Mouse (Mus musculus): Measurements from ENCODE around the gene Lypd4. TPM values are rescaled to one million over a fixed set of nuclear protein-coding genes. Genes with fewer than 3 reads are reported as not detected.
"Not testable (repeated sequence)": the region's sequence is repeated elsewhere in the genome, so short reads cannot be mapped to it uniquely, and the experiment has no call there.

Gene Lypd4
- polyA plus RNA-seq, 1 experiment = not detected

GRCm38 (mm10) chr7:24845181-24845580 is 24.6 kb downstream of the Lypd4 start:
- TF ChIP-seq POLR2AphosphoS2 (IDR thresholded peaks at IDR 0.05; ENCODE audit: insufficient read length, low read depth) (no peak), REST (IDR thresholded peaks at IDR 0.05; ENCODE audit: insufficient read depth, insufficient read length) (no peak), USF1 (IDR thresholded peaks at IDR 0.05; ENCODE audit: low read depth) (no peak), CEBPB (IDR thresholded peaks at IDR 0.05; ENCODE audit: insufficient read depth, poor library complexity, severe bottlenecking) (no peak), SRF (IDR thresholded peaks at IDR 0.05; ENCODE audit: control insufficient read depth, insufficient read length, low read depth) (no peak), TCF3 (IDR thresholded peaks at IDR 0.05; ENCODE audit: insufficient read length, low read depth) (no peak), TCF12 (IDR thresholded peaks at IDR 0.05; ENCODE audit: insufficient read depth, poor library complexity, severe bottlenecking) (no peak), MAX (IDR thresholded peaks at IDR 0.05; ENCODE audit: low read depth) (no peak)
- Histone ChIP-seq H3K27me3 (ENCODE audit: control insufficient read depth, insufficient read depth, insufficient read length) (no peaks in the 10 kb centered on the region), H3K4me2 (ENCODE audit: low read depth) (no peak overlapping the region), H3ac (ENCODE audit: control insufficient read depth, insufficient read length) (no peak overlapping the region), H3K79me2 (ENCODE audit: control insufficient read depth, insufficient read depth) (no peaks in the 10 kb centered on the region), H3K4me3 (no peak overlapping the region), H3K36me3 (ENCODE audit: control insufficient read depth, insufficient read depth) (no peaks in the 10 kb centered on the region)

DNA sequence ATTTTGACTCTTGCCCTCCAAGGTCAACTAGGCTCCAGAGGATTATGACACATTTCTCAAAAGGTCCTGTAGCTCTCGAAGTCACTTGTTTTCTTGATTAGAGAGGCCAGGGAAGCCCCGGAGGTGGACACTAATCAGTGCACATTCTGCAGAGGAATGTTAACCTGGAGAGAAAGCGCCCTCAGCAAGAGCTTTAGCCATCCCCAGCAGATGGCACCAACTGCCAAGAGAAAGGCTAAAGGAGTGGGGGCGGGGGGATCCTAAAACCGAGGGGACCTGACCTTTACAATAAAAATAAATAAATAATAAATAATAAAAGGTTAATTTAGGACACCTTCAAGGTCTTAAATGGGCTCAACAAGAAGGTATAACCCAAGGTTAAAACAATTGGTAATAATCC is 25.6 kb downstream of the Lypd4 start:
- no peaks in the 10 kb centered on the region for H3K27me3 ChIP-seq (ENCODE audit: control insufficient read depth, insufficient read depth, insufficient read length)
- H3ac ChIP-seq (ENCODE audit: control insufficient read depth, insufficient read length) = no peak overlapping the region
- no peaks in the 10 kb centered on the region for H3K79me2 ChIP-seq (ENCODE audit: control insufficient read depth, insufficient read depth)
- H3K4me3 ChIP-seq = no peak overlapping the region
- H3K4me2 ChIP-seq (ENCODE audit: low read depth) = no peak overlapping the region
- TF ChIP-seq SRF (IDR thresholded peaks at IDR 0.05; ENCODE audit: control insufficient read depth, insufficient read length, low read depth) (no peak), MYOG (IDR thresholded peaks at IDR 0.05; ENCODE audit: control insufficient read depth in 1 of 3, insufficient read depth in 1 of 3, insufficient read length in 2 of 3, low read depth in 2 of 3) (no peak), MYOD1 (IDR thresholded peaks at IDR 0.05; ENCODE audit: control insufficient read depth in 1 of 3, insufficient read length in 2 of 3, low read depth in 2 of 3) (no peak), E2F4 (IDR thresholded peaks at IDR 0.05; ENCODE audit: insufficient read depth) (no peak), TCF12 (IDR thresholded peaks at IDR 0.05; ENCODE audit: insufficient read depth, poor library complexity, severe bottlenecking) (no peak), CEBPB (IDR thresholded peaks at IDR 0.05; ENCODE audit: insufficient read depth, poor library complexity, severe bottlenecking) (no peak), USF1 (IDR thresholded peaks at IDR 0.05; ENCODE audit: low read depth) (no peak), MAX (IDR thresholded peaks at IDR 0.05; ENCODE audit: low read depth) (no peak), POLR2AphosphoS2 (IDR thresholded peaks at IDR 0.05; ENCODE audit: insufficient read length, low read depth) (no peak), REST (IDR thresholded peaks at IDR 0.05; ENCODE audit: insufficient read depth, insufficient read length) (no peak), POLR2A (IDR thresholded peaks at IDR 0.05; ENCODE audit: insufficient read length, low read depth) (no peak), TCF3 (IDR thresholded peaks at IDR 0.05; ENCODE audit: insufficient read length, low read depth) (no peak)
- no peaks in the 10 kb centered on the region for H3K36me3 ChIP-seq (ENCODE audit: control insufficient read depth, insufficient read depth)

GRCm38 (mm10) chr7:24841009-24841408 is 28.7 kb downstream of the Lypd4 start:
- no peak overlapping the region for H3K4me2 ChIP-seq (ENCODE audit: low read depth)
- H3ac ChIP-seq (ENCODE audit: control insufficient read depth, insufficient read length) = no peak overlapping the region
- H3K36me3 ChIP-seq (ENCODE audit: control insufficient read depth, insufficient read depth) = no peaks in the 10 kb centered on the region
- H3K79me2 ChIP-seq (ENCODE audit: control insufficient read depth, insufficient read depth) = no peaks in the 10 kb centered on the region
- H3K4me3 ChIP-seq = no peak overlapping the region
- peak; percentile 30 to 79 (median 75) for TF ChIP-seq MYOD1 (IDR thresholded peaks at IDR 0.05; ENCODE audit: control insufficient read depth in 1 of 3, insufficient read length in 2 of 3, low read depth in 2 of 3)
- TF ChIP-seq POLR2AphosphoS2 (IDR thresholded peaks at IDR 0.05; ENCODE audit: insufficient read length, low read depth) = no peak
- H3K27me3 ChIP-seq (ENCODE audit: control insufficient read depth, insufficient read depth, insufficient read length) = no peaks in the 10 kb centered on the region

DNA sequence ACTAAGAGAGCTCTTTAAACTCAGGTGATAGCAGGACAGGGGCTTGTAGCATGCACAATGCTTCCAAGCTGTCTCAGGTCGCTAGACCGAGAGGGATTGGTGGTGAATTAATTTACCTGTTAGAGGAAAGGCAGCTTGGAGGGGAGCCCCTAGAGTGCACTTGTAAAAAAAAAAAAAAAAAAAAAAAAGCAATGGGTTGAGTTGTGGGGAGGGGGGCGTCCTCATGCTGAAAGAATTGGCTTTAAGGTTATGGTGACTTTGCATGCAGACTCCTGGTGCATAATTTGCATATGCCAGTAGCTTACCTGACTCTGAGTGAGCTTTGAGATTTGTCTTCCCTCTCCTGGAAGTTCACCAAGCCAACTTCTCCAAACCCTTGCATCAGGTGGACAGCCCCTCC is 29.4 kb downstream of the Lypd4 start:
- H3K79me2 ChIP-seq (ENCODE audit: control insufficient read depth, insufficient read depth) = no peaks in the 10 kb centered on the region
- H3K36me3 ChIP-seq (ENCODE audit: control insufficient read depth, insufficient read depth) = no peaks in the 10 kb centered on the region
- no peak overlapping the region for H3K4me3 ChIP-seq
- H3ac ChIP-seq (ENCODE audit: control insufficient read depth, insufficient read length) = no peak overlapping the region
- H3K4me2 ChIP-seq (ENCODE audit: low read depth) = no peak overlapping the region
- no peak for TF ChIP-seq TCF3 (IDR thresholded peaks at IDR 0.05; ENCODE audit: insufficient read length, low read depth)
- no peak for TF ChIP-seq E2F4 (IDR thresholded peaks at IDR 0.05; ENCODE audit: insufficient read depth)
- no peak for TF ChIP-seq REST (IDR thresholded peaks at IDR 0.05; ENCODE audit: insufficient read depth, insufficient read length)
- TF ChIP-seq POLR2AphosphoS2 (IDR thresholded peaks at IDR 0.05; ENCODE audit: insufficient read length, low read depth) = no peak
- TF ChIP-seq MAX (IDR thresholded peaks at IDR 0.05; ENCODE audit: low read depth) = no peak
- no peak for TF ChIP-seq TCF12 (IDR thresholded peaks at IDR 0.05; ENCODE audit: insufficient read depth, poor library complexity, severe bottlenecking)
- no peak for TF ChIP-seq USF1 (IDR thresholded peaks at IDR 0.05; ENCODE audit: low read depth)
- no peak for TF ChIP-seq CEBPB (IDR thresholded peaks at IDR 0.05; ENCODE audit: insufficient read depth, poor library complexity, severe bottlenecking)
- H3K27me3 ChIP-seq (ENCODE audit: control insufficient read depth, insufficient read depth, insufficient read length) = no peaks in the 10 kb centered on the region

GRCm38 (mm10) chr7:24839410-24839808 is 30.3 kb downstream of the Lypd4 start:
- H3K36me3 ChIP-seq (ENCODE audit: control insufficient read depth, insufficient read depth) = no peaks in the 10 kb centered on the region
- H3ac ChIP-seq (ENCODE audit: control insufficient read depth, insufficient read length) = no peak overlapping the region
- no peak overlapping the region for H3K4me3 ChIP-seq
- no peaks in the 10 kb centered on the region for H3K79me2 ChIP-seq (ENCODE audit: control insufficient read depth, insufficient read depth)
- no peak overlapping the region for H3K4me2 ChIP-seq (ENCODE audit: low read depth)
- H3K27me3 ChIP-seq (ENCODE audit: control insufficient read depth, insufficient read depth, insufficient read length) = no peaks in the 10 kb centered on the region
- TF ChIP-seq TCF12 (IDR thresholded peaks at IDR 0.05; ENCODE audit: insufficient read depth, poor library complexity, severe bottlenecking) (no peak), POLR2A (IDR thresholded peaks at IDR 0.05; ENCODE audit: insufficient read length, low read depth) (no peak), USF1 (IDR thresholded peaks at IDR 0.05; ENCODE audit: low read depth) (no peak), E2F4 (IDR thresholded peaks at IDR 0.05; ENCODE audit: insufficient read depth) (no peak), TCF3 (IDR thresholded peaks at IDR 0.05; ENCODE audit: insufficient read length, low read depth) (no peak), MYOG (IDR thresholded peaks at IDR 0.05; ENCODE audit: control insufficient read depth in 1 of 3, insufficient read depth in 1 of 3, insufficient read length in 2 of 3, low read depth in 2 of 3) (no peak), POLR2AphosphoS2 (IDR thresholded peaks at IDR 0.05; ENCODE audit: insufficient read length, low read depth) (no peak), MYOD1 (IDR thresholded peaks at IDR 0.05; ENCODE audit: control insufficient read depth in 1 of 3, insufficient read length in 2 of 3, low read depth in 2 of 3) (no peak), REST (IDR thresholded peaks at IDR 0.05; ENCODE audit: insufficient read depth, insufficient read length) (no peak), CEBPB (IDR thresholded peaks at IDR 0.05; ENCODE audit: insufficient read depth, poor library complexity, severe bottlenecking) (no peak)

DNA sequence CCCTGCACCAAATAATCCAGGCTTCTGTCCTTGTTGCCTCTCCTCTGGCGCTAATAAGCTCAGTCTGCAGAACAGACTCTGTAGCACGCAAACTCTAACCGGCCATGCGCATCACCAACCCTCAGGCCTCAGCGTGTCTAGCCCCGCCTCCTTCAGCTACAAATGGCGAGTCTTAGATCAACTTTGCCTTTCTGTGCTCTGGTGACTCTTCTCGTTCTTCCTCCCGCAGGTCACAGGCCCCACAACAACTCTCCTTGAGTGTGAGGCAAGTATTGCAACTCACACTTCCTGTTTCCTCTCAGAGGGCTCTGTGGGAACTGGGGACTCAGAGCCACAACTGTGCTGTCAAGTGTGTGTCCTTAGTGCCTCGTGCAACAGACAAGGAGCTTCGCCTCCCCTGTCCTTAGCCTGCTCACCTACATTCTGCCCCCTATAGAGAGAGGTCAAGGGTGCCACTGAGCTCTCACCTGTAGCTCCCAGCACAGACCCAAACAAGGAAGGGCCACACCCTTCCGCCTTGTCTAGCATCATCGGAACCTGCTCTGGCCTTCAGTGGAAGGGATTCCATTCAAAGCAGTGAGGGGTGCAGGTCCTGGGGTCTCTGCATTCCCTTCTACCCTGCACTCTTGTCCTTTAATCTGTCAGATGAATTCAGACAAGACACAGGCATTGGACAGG is 30.9 kb downstream of the Lypd4 start:
- H3K4me2 ChIP-seq (ENCODE audit: low read depth); H3K36me3 ChIP-seq (ENCODE audit: control insufficient read depth, insufficient read depth); H3ac ChIP-seq (ENCODE audit: control insufficient read depth, insufficient read length); H3K79me2 ChIP-seq (ENCODE audit: control insufficient read depth, insufficient read depth); H3K4me3 ChIP-seq; H3K27me3 ChIP-seq (ENCODE audit: control insufficient read depth, insufficient read depth, insufficient read length): not testable (repeated sequence)

All from myocyte (in vitro differentiated cells).